ENCODE assay signal across 8 mouse cellular contexts in the genomic region with DNA sequence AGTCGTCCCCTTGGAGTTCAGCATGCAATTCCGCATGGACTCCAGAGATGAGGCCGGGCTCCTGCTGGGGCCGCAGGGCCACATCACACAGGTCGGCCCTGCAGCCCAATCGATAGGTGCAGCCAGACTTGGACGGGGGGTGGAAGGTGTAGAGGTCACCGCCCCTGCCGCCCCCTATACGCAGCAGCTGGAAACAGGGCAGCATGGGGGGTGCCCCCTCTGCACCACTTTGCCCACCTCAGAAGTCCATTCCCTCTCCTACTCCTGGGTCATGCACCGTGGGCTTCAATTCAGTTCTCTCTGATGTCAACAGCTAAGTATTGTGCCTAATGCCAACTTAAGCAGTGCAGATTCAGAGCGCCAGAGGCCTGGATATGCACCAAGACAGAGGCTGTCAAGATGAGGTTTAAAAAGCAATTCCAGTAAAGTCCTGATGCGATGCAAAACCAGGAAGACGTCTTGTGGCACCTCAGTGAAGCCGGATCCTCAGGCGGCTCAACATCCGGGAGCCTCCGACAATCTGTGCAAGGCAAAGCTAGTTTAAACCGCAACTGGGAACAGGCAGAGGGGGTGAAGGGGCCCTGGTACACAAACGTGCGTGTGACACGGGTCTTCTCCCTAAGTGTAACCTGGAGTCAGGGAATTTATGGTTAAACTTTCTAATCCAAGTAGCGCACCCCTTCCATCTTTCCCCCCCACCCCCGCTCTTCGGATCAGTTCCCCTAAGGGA. TPM values are rescaled to one million over a fixed set of nuclear protein-coding genes. Genes with fewer than 3 reads are reported as not detected.
DNase-seq lines count a peak whose midpoint lies in the region; ATAC-seq lines count a peak whose summit lies in the region.

No protein-coding gene starts in this region.

- WGBS in heart, embryonic 10.5 days: 6% methylated on average over 25 of the region's 25 CpGs

- peak; percentile 24 for DNase-seq in heart, adult 8-10 months (ENCODE audit: low spot score)
- no peak for DNase-seq in heart, adult 18-20 months
- peak; percentile 33 for DNase-seq in T-cell, adult 2 months (ENCODE audit: low spot score)
- no peak for DNase-seq in heart, embryonic 10.5 days (ENCODE audit: low spot score)
- peak; percentile 26 to 46 for DNase-seq in kidney, postnatal 25 days
- peak; percentile 55 for DNase-seq in thymus, postnatal 25 days
- no peak for DNase-seq in urinary bladder, adult 2 months (ENCODE audit: low spot score)

- H3K4me3 ChIP-seq in heart, embryonic 10.5 days: peak overlapping the region; percentile 73

- H3K4me1 ChIP-seq in heart, embryonic 10.5 days: peaks cover 39% of the 10 kb centered on the region

- H3K27me3 ChIP-seq in heart, embryonic 10.5 days (ENCODE audit: insufficient read depth, poor library complexity, severe bottlenecking): no peaks in the 10 kb centered on the region

- peak overlapping the region; percentile 81 for H3K27ac ChIP-seq in heart, embryonic 10.5 days

- H3K9me3 ChIP-seq in heart, embryonic 10.5 days: no peaks in the 10 kb centered on the region

- ATAC-seq in megakaryocyte progenitor cell, adult 5-6 weeks (replicated peaks; ENCODE audit: poor library complexity): 0 out of 2 replicates have a peak, but pooled peaks have one; percentile 1

- H3K36me3 ChIP-seq in heart, embryonic 10.5 days: peaks cover 24% of the 10 kb centered on the region

RNA-seq across cellular contexts. Expression of a gene that starts 0.5 kb away (rescaled TPM):
- 1 to 10 TPM; 2.1 to 3.3 (median 2.4) TPM for total RNA-seq in heart, adult 8-10 months (2022)
- 1 to 10 TPM; 1.5 to 2.1 TPM for total RNA-seq in heart, adult 18-20 months (2021)
- 43.1 and 43.8 TPM in 2 replicates for polyA plus RNA-seq in heart, embryonic 10.5 days (2016; fragmentation: Nextera tagmentation; extraction: Ambion mirVana)
- 23.3 and 23.8 TPM in 2 replicates for total RNA-seq in megakaryocyte progenitor cell, adult 5-6 weeks (2015)
- total RNA-seq in megakaryocyte progenitor cell, adult 5-6 weeks (2017): 8.5 and 8.7 TPM in 2 replicates
- 9.6 and 11.5 TPM in 2 replicates for polyA plus RNA-seq in urinary bladder, adult 2 months (2012; rRNA removed)

RNA-seq across cellular contexts. Expression of a gene that starts 0.8 kb away (rescaled TPM):
- total RNA-seq in heart, adult 8-10 months (2022): 1 to 10 TPM; 2.0 to 3.9 (median 2.4) TPM
- 1 to 10 TPM; 1.9 to 4.0 TPM for total RNA-seq in heart, adult 18-20 months (2021)
- polyA plus RNA-seq in heart, embryonic 10.5 days (2016; fragmentation: Nextera tagmentation; extraction: Ambion mirVana): 17.2 and 17.9 TPM in 2 replicates
- total RNA-seq in megakaryocyte progenitor cell, adult 5-6 weeks (2015): 1.1 and 1.9 TPM in 2 replicates
- total RNA-seq in megakaryocyte progenitor cell, adult 5-6 weeks (2017): 4.0 and 5.6 TPM in 2 replicates
- 15.3 and 16.2 TPM in 2 replicates for polyA plus RNA-seq in urinary bladder, adult 2 months (2012; rRNA removed)

RNA-seq across cellular contexts. Expression of a gene that starts 10.3 kb away (rescaled TPM):
- total RNA-seq in heart, adult 8-10 months (2022): not detected
- not detected for total RNA-seq in heart, adult 18-20 months (2021)
- polyA plus RNA-seq in heart, embryonic 10.5 days (2016; fragmentation: Nextera tagmentation; extraction: Ambion mirVana): 0.09 TPM in 1 of 2 replicates, not detected in the other
- 0.34 and 0.39 TPM in 2 replicates for total RNA-seq in megakaryocyte progenitor cell, adult 5-6 weeks (2015)
- 0.64 TPM in 1 of 2 replicates, not detected in the other for total RNA-seq in megakaryocyte progenitor cell, adult 5-6 weeks (2017)
- not detected in 2 replicates for polyA plus RNA-seq in urinary bladder, adult 2 months (2012; rRNA removed)

RNA-seq across cellular contexts. Expression of a gene that starts 16.9 kb away (rescaled TPM):
- total RNA-seq in heart, adult 8-10 months (2022): not detected
- not detected for total RNA-seq in heart, adult 18-20 months (2021)
- 0.81 and 1.1 TPM in 2 replicates for polyA plus RNA-seq in heart, embryonic 10.5 days (2016; fragmentation: Nextera tagmentation; extraction: Ambion mirVana)
- not detected in 2 replicates for total RNA-seq in megakaryocyte progenitor cell, adult 5-6 weeks (2015)
- not detected in 2 replicates for total RNA-seq in megakaryocyte progenitor cell, adult 5-6 weeks (2017)
- polyA plus RNA-seq in urinary bladder, adult 2 months (2012; rRNA removed): 0.12 and 0.15 TPM in 2 replicates

RNA-seq across cellular contexts. Expression of a gene that starts 35.9 kb away (rescaled TPM):
- total RNA-seq in heart, adult 8-10 months (2022): under 1 TPM; 0.14 to 0.37 (median 0.27) TPM
- under 1 TPM; 0.27 to 0.28 TPM for total RNA-seq in heart, adult 18-20 months (2021)
- polyA plus RNA-seq in heart, embryonic 10.5 days (2016; fragmentation: Nextera tagmentation; extraction: Ambion mirVana): 0.20 and 0.63 TPM in 2 replicates
- not detected in 2 replicates for total RNA-seq in megakaryocyte progenitor cell, adult 5-6 weeks (2015)
- not detected in 2 replicates for total RNA-seq in megakaryocyte progenitor cell, adult 5-6 weeks (2017)
- polyA plus RNA-seq in urinary bladder, adult 2 months (2012; rRNA removed): 0.56 and 1.1 TPM in 2 replicates

Comparison
In these comparisons a context has a peak if more than half of its experiments do, and no peak if none do; other contexts are left out.
1. DNase-seq: peak in heart, adult 8-10 months (single experiment), T-cell, adult 2 months (single experiment), kidney, postnatal 25 days (2 of 2) and thymus, postnatal 25 days (single experiment); none in heart, adult 18-20 months (0 of 2), heart, embryonic 10.5 days (single experiment) and urinary bladder, adult 2 months (single experiment).